Mouse (Mus musculus): ENCODE results near the gene Izumo1r.

Gene Izumo1r

DNA sequence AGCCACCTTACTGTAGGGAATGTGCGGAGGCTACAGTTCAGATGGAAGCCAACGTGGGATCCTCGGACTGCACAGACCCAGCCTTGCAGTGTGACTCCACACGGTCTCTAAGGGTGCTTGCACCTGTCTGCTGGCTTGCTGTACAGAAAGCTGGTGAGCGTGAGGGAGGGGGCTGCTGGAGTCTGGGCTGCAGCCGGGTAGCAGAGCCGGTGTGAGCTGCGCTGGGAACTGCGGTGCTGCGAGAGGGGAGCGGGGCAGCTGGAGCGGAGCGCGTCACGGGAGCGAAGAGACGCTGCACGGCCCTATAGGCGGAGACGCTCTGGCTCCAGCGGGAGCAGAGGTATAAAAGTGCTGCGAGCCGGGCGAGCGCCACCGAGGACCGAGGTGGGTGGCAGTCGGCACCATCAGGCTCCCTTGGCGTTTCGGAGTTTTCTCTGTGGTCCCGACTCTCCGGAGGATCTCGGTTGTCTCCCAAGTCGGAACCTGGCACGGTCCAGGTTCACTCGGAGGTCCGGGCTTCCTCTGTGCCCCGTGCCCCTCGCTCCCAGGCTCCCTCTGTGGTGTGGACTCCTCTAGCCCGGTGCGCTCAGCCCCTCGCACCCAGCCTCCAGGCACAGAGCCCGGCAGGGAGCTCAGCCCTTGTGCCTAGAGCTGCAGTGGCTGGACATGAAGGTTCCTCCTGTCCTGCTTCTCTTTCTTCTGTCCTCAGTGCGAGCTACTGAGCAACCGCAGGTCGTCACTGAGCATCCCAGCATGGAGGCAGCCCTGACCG lies 43.7 kb downstream of the Izumo1r start, which contains the start of gene Gpr83:
Gene Gpr83 (plus strand): TSS at position 343 of the 772 bp plus-strand sequence.
- DNase-seq = peak; percentile 70

GRCm38 (mm10) chr9:14858782-14859181 lies 45.0 kb downstream of the Izumo1r start:
- no peak for DNase-seq

DNA sequence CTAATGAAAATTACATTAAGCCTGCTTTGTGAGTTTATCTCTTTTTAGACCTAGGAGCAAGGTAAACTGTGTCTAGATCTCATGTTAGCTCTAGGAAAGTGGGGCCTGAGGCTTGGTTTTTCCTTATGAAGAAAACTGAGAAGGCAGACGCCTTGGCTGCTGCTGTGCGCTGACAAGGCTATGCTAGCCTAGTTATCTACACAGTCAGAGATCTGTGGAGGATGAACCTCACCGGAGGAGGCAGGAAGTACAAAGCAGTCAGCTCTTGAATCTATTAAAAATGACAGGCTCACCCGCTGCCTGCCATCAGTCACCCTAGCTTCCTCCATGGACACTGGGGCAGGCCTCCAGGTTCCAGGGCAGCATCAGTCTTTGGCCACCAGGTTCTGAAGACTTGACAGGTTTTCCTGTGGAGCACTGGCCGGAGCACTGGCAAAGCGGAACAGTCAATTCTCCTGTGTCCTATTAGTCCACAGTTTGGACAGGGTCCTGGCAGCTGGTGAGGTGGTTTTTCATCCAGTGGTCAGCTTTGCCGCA lies 45.5 kb downstream of the Izumo1r start:
- DNase-seq = no peak

GRCm38 (mm10) chr9:14856922-14857654 lies 46.7 kb downstream of the Izumo1r start:
- DNase-seq = no peak

DNA sequence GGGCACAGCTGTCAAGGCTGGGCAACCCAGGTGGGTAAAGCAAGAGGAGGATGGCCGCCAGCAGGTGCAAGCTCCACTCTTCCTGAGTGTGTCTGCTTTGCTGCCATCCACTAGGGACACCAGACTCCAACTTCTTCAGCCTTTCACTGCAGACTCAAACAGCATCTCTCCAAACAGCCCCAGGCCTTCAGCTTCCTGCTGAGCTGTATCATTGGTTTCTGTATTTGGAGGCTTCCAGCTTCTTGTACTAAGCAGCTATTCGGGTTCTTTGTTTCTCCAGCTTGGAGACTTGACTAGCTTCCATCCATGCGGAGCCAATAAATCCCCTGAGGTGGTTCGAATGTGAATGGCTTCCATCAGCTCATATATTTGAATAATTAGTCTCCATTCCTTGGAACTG lies 49.2 kb downstream of the Izumo1r start:
- no peak for DNase-seq

GRCm38 (mm10) chr9:14848267-14848935 lies 55.3 kb downstream of the Izumo1r start:
- DNase-seq = no peak

DNA sequence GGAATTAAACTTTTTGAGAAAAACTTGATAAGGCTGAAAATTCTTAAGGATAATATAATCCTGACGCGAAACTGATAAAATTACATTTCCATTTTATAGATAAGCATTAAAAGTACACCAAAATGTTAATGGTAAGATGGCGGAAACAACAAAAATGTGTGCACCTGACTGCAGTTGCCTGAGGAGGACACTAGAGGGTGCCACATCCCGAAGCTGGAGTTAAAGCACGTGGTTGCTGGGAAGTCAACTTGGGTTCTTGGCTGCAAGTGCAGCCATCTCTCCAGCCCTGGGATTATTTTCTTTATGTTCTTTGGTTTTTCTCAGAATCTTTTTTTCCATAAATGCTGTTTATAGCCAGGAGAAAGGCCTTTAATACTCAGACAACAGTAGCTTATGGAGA lies 57.3 kb downstream of the Izumo1r start:
- no peak for DNase-seq

- DNase-seq = no peak
Measured at GRCm38 (mm10) chr9:14843901-14844300, 59.8 kb downstream of the Izumo1r start.

- no peak for DNase-seq
Measured at GRCm38 (mm10) chr9:14843311-14843857, 60.4 kb downstream of the Izumo1r start.

GRCm38 (mm10) chr9:14841878-14842761 lies 61.6 kb downstream of the Izumo1r start:
- DNase-seq = no peak

DNA sequence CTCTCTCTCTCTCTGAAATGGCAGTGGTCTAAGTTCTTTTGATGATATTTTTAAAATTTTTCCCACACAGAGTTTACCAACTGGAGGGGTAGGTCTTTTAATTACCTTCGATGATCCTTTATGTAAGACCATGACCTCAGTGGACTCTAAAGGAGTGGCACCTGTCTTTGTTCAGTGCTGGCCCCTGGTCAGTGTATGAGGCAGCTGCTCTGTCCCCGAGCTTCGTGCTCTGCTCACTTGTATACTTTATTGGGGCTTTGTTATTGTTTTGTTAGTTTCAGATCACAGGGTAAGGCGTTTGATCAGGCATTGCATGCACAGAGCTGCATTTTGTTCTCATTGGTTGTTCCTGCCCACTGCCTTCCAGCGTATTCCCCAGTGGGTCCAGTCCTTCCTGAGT lies 63.8 kb downstream of the Izumo1r start:
- no peak for DNase-seq

- no peak for DNase-seq
Measured at GRCm38 (mm10) chr9:14839527-14839926, 64.2 kb downstream of the Izumo1r start.
